Mouse (Mus musculus) kidney, postnatal 0 days (tissue): ENCODE data around the gene Tmed9. TPM values are rescaled to one million over a fixed set of nuclear protein-coding genes. Genes with fewer than 3 reads are reported as not detected.
A peak's percentile ranks its signal among the peaks of the same experiment; 100 is the strongest.
"Not testable (repeated sequence)": the region's sequence is repeated elsewhere in the genome, so short reads cannot be mapped to it uniquely, and the experiment has no call there.

ENCODE experiments used
- ATAC-seq: fragments of 200-750 bp; cut with Nextera tagmentation; replicated peaks from 2 replicates; pipeline ENCODE4 v1.8.0; 2017; ENCODE audit warnings: low read depth, moderate number of reproducible peaks, moderate TSS enrichment, moderate library complexity; ENCODE audit not compliant: low FRiP score
- DNase-seq: peaks from one replicate; pipeline ENCODE4 v3.0.0-alpha.2; 2016; ENCODE audit warnings: low spot score
- H3K27ac ChIP-seq: fragments of 300-500 bp; sonication (generic); 2 replicates; pipeline ENCODE4 v1.5.1; 2014; ENCODE audit warnings: mild to moderate bottlenecking
- H3K27me3 ChIP-seq: fragments of 300-500 bp; sonication (generic); 2 replicates; pipeline ENCODE4 v1.6.1; 2014; ENCODE audit warnings: low read length, mixed read lengths; ENCODE audit not compliant: insufficient read depth
- H3K36me3 ChIP-seq: fragments of 300-500 bp; sonication (generic); 2 replicates; pipeline ENCODE4 v1.6.1; 2014; ENCODE audit warnings: low read length, mixed read lengths; ENCODE audit not compliant: insufficient read depth
- H3K4me1 ChIP-seq: fragments of 300-500 bp; sonication (generic); replicated peaks from 2 replicates; pipeline ENCODE4 v1.6.1; 2014; ENCODE audit warnings: antibody characterized with exemption, low read length, mixed read lengths; ENCODE audit not compliant: insufficient read depth
- H3K4me2 ChIP-seq: fragments of 300-500 bp; sonication (generic); 2 replicates; pipeline ENCODE4 v1.6.1; 2014; ENCODE audit warnings: mild to moderate bottlenecking, low read length, moderate library complexity, mixed read lengths
- H3K4me3 ChIP-seq: fragments of 300-500 bp; sonication (generic); replicated peaks from 2 replicates; pipeline ENCODE4 v1.5.1; 2014; ENCODE audit warnings: low read depth, low read length
- H3K9ac ChIP-seq: fragments of 300-500 bp; sonication (generic); 2 replicates; pipeline ENCODE4 v1.6.1; 2014; ENCODE audit warnings: low read depth, low read length
- H3K9me3 ChIP-seq: fragments of 300-500 bp; sonication (generic); replicated peaks from 2 replicates; pipeline ENCODE4 v1.6.1; 2016; ENCODE audit warnings: low read length, inconsistent platforms, mixed read lengths
- CTCF ChIP-seq: IDR thresholded peaks from 2 replicates; pipeline ENCODE4 v1.5.1; 2016; ENCODE audit warnings: antibody characterized with exemption, low read depth, mild to moderate bottlenecking, moderate library complexity
- WGBS: fragments of 180-500 bp; shearing (Covaris S2); extraction: QIAGEN DNeasy Blood & Tissue Kit; methylation state at CpG from one replicate; pipeline ENCODE4 v1.1.7; 2014; 5-methylcytosine and 5-hydroxymethylcytosine counted together
- polyA plus RNA-seq: library from polyadenylated mRNA; unstranded; fragments of >200 nt; fragmentation: Nextera tagmentation; extraction: Ambion mirVana; gene quantifications from 2 replicates; pipeline ENCODE4 v1.2.1, GENCODE M21; 2015

Tmed9 gene
- polyA plus RNA-seq, 1 experiment from 2014 or later = 136 TPM

GRCm38 (mm10) chr13:55571027-55571751 lies 2.3 kb upstream of the Tmed9 start, which contains the start of gene Fam193b:
Gene Fam193b, minus strand, starts transcription at chr13:55571120.
- peaks cover 12% of the 10 kb centered on the region for H3K4me1 ChIP-seq

DNA sequence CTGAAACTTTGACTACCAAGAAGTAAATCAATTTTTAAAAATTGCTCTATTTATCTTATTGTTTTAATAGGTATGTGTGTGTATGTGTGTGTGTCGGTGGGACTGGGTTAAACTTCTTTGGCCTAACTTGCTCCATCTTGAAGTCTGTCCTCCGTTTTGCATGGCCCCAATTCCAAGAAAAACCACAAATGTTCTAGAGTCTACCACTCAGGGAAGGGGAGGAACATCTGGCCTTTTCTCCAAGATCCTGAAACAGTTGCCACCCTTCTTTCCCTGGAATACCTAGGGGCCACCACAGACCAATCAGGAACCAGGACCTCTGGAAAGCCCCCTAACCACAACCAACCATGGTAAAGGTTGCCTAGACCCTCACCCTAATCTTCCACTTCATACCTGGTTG lies 1.6 kb upstream of the Tmed9 start:
- Histone ChIP-seq H3K27ac (no peak overlapping the region), H3K27me3 (no peaks in the 10 kb centered on the region), H3K36me3 (no peaks in the 10 kb centered on the region), H3K4me2 (no peak overlapping the region), H3K4me3 (no peak overlapping the region), H3K4me1 (peaks cover 12% of the 10 kb centered on the region), H3K9ac (no peak overlapping the region), H3K9me3 (no peaks in the 10 kb centered on the region)
- no peak for TF ChIP-seq CTCF
- ATAC-seq = no peak
- no peak for DNase-seq
- WGBS = 78% methylated on average over 2 of the region's 2 CpGs

More at GRCm38 (mm10) chr13:55571027-55571751, 2.3 kb upstream of the Tmed9 start, which contains the start of gene Fam193b:
- no peak for TF ChIP-seq CTCF
- Histone ChIP-seq H3K36me3 (no peaks in the 10 kb centered on the region), H3K9me3 (no peaks in the 10 kb centered on the region), H3K9ac (peak within 1 kb of the TSS; percentile 96), H3K27me3 (no peaks in the 10 kb centered on the region), H3K27ac (peak within 1 kb of the TSS; percentile 91), H3K4me3 (peak within 1 kb of the TSS; percentile 96), H3K4me2 (peak within 1 kb of the TSS; percentile 90)
- 3% methylated on average over 30 of the region's 47 CpGs for WGBS
- DNase-seq (peak; percentile 94), ATAC-seq (peak; percentile 91)

- Histone ChIP-seq H3K9ac (no peak overlapping the region), H3K4me1 (peaks cover 9% of the 10 kb centered on the region), H3K4me2 (no peak overlapping the region), H3K27me3 (no peaks in the 10 kb centered on the region), H3K9me3 (no peaks in the 10 kb centered on the region), H3K36me3 (no peaks in the 10 kb centered on the region), H3K27ac (no peak overlapping the region), H3K4me3 (no peak overlapping the region)
- TF ChIP-seq CTCF = no peak
- ATAC-seq (no peak), DNase-seq (no peak)
- WGBS = 63% methylated on average over 5 of the region's 5 CpGs
These were observed 789 bp downstream of the Tmed9 start for GRCm38 (mm10) chr13:55574321-55574720.

DNA sequence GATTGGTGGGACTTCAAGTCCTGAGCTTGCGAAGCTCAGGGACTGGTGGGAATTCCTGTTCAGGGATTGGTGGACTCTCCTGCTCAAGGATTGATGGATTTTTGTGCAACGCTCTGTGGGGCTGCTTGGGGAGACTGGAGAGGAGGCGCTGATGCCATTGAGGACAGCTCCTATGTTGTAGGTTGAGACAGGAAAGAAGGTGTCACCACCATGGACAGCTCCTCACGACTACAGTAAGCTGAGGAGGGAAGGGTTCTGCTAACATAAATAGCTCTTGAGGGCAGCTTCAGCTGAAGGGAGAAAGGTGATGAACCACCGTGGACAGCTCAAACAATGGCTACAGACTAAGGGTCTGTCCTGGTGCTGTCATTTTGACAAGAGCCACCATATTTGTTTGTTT lies 2.4 kb downstream of the Tmed9 start:
- Histone ChIP-seq H3K9ac (no peak overlapping the region), H3K36me3 (no peaks in the 10 kb centered on the region), H3K27me3 (no peaks in the 10 kb centered on the region), H3K4me3 (no peak overlapping the region), H3K27ac (no peak overlapping the region), H3K4me2 (no peak overlapping the region), H3K4me1 (0 out of 2 replicates have a peak, but pooled peaks cover 3% of the 10 kb centered on the region), H3K9me3 (no peaks in the 10 kb centered on the region)
- no peak for TF ChIP-seq CTCF
- 63% methylated on average over 5 of the region's 5 CpGs for WGBS
- ATAC-seq = no peak
- no peak for DNase-seq

DNA sequence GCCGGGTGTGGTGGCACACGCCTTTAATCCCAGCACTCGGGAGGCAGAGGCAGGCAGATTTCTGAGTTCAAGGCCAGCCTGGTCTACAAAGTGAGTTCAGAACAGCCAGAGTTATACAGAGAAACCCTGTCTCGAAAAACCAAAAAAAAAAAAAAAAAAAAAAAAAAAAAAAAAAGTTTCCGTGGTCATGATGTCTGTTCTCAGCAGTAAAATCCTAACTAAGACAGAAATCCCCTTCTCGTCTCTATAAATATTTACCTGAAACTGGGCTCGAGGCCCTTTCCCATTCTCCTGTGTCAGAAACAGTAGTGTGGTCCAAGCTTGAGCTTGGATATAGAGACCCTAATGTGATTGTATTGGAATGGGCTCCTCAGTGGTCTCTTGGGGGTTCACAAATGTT lies 3.3 kb downstream of the Tmed9 start:
- H3K9me3 ChIP-seq, H3K27ac ChIP-seq, H3K27me3 ChIP-seq, H3K4me3 ChIP-seq, H3K4me1 ChIP-seq, H3K4me2 ChIP-seq, H3K36me3 ChIP-seq, DNase-seq, H3K9ac ChIP-seq, ATAC-seq: not testable (repeated sequence)
- 93% methylated on average over 7 of the region's 7 CpGs for WGBS

GRCm38 (mm10) chr13:55578086-55578485 lies 4.6 kb downstream of the Tmed9 start:
- H3K4me1 ChIP-seq = no peaks in the 10 kb centered on the region
- no peak for TF ChIP-seq CTCF
- no peaks in the 10 kb centered on the region for H3K27me3 ChIP-seq
- H3K4me3 ChIP-seq = no peak overlapping the region
- DNase-seq (no peak), ATAC-seq (no peak)
- 76% methylated on average over 4 of the region's 4 CpGs for WGBS
- H3K27ac ChIP-seq = no peak overlapping the region
- no peaks in the 10 kb centered on the region for H3K9me3 ChIP-seq
- H3K4me2 ChIP-seq = no peak overlapping the region
- H3K9ac ChIP-seq = no peak overlapping the region
- no peaks in the 10 kb centered on the region for H3K36me3 ChIP-seq
